Mouse (Mus musculus) frontal cortex, postnatal 36 days (tissue): ENCODE results near the gene Dab2ip.

Experiments used
- DNase-seq, 2 experiments: peaks; one replicate each; pipeline ENCODE4 v3.0.0; 2022; ENCODE audit warnings: low spot score in 2 of 2

Gene Dab2ip

GRCm38 (mm10) chr2:35595102-35595501, 37.0 kb downstream of the Dab2ip start:
- no peak for DNase-seq

DNA sequence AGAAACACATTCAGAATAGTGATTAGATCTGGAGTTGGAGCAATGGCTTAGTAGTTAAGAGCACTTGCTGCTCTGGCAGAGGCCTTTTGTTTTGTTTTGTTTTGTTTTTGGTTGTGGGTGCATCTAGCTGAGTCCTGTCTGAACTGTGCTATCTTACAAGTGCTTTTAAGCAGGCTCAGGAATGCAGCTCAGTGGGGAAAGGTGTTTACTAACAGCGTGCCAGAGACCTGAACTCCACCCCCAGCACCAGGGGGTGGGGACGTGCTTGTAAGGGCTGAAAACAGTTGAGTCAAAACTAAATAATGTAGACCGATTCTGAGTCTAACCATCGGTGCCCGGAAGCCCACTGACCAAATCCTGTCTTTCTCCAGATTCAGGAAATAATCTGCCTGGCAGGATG, 37.7 kb downstream of the Dab2ip start:
- no peak for DNase-seq

GRCm38 (mm10) chr2:35596796-35597195, 38.7 kb downstream of the Dab2ip start:
- DNase-seq, result no peak

- no peak for DNase-seq
These were observed 40.8 kb downstream of the Dab2ip start for GRCm38 (mm10) chr2:35598819-35599218.

DNA sequence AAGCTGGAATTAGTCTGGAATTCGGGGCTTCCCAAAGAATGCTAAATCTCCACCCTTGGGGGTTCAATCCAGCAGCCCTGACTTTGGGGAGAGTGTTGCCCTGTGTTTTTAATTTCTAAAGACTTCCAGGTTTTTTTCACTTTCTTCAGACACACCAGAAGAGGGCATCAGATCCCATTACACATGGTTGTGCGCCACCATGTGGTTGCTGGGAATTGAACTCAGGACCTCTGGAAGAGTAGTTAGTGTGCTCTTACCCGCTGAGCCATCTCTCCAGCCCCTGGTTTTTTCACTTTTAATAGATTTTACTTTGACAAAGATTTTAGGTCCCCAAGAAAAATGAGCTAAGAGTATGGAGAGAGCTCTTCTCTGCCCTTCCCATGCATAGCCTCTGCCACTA, 43.6 kb downstream of the Dab2ip start:
- no peak for DNase-seq

DNA sequence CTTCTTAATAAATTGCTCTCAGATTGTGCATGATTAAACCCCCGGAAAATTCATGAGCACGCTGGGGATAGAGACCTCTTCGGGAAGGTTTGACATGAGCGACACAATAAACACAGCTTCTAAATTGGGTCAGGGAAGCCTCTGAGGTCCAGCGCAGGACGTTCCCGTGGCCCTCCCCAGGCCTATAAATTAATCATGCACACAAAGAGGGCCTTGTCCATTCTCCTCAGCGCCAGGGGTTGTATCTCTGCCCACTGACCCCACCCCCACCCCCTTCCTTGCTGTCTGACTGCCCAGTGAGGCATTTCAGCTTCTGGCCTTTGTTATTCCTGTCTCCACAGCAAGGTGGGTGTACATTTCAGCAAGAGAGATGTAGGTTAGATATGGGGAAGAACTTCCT, 49.4 kb downstream of the Dab2ip start:
- no peak for DNase-seq

DNA sequence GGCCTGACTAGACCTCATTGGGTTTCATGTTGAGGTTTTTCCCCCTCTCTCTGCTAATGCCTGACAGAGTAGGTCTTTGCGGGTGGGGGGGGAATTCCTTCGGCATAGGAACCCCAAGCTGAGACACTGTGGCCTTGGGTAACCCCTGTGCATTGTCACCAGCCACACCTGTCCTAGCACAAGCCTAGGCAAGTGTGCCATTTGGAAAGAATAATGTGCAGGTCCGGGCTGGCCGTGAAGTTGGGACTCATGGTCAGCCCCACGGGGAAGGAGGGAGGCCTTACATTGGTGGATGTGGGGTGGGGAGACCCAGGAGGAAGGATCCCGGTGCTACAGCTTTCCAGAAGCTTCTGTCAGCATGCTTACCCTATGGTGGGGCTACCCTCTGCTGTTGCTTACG, 50.8 kb downstream of the Dab2ip start:
- DNase-seq, result no peak

- peak in 1 of 2 experiments; percentile 50 for DNase-seq
These were observed 51.3 kb downstream of the Dab2ip start for GRCm38 (mm10) chr2:35609317-35609716.

GRCm38 (mm10) chr2:35610168-35610951, 52.3 kb downstream of the Dab2ip start:
- peak; percentile 68 to 79 for DNase-seq

DNA sequence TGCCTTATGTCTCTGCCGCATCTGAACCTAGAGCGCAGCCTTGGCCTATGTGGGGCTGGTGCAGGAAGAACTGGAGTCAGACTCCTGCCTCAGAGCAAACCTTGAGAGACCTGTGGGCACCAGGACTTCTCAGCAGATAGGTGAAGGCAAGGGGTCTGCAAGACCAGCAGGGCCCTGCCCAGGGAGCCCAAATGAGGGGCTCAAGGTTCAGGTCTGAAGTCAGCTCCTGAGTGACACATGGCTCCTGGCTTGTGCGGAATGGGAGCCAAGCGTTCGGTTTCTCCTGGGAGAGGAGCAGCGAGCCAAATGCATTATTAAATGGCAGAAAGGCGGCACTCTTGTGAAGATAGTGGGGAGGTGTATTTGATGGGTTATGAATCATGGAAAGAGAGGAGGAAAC, 52.9 kb downstream of the Dab2ip start:
- DNase-seq, result peak in 1 of 2 experiments; percentile 30

DNA sequence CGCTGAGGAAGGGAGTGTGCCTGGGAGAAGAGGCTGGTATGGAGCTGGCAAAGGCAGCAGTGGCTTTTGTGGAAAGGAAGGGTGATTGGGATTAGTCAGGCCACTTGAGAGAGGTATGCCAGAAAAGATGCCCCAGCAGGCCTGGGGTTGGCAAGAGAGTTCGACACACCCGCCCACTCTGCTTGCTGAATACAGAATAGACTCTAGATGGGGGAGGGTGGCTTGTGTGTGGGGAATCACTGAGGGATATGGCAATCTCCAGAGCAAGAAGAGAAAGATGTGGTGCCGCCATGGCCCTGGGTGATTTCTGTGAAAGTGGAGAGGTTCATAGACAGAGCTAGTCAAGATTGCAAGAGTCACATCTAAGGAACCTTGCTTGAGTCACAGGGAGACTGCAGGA, 53.6 kb downstream of the Dab2ip start:
- DNase-seq, result peak in 1 of 2 experiments; percentile 22

DNA sequence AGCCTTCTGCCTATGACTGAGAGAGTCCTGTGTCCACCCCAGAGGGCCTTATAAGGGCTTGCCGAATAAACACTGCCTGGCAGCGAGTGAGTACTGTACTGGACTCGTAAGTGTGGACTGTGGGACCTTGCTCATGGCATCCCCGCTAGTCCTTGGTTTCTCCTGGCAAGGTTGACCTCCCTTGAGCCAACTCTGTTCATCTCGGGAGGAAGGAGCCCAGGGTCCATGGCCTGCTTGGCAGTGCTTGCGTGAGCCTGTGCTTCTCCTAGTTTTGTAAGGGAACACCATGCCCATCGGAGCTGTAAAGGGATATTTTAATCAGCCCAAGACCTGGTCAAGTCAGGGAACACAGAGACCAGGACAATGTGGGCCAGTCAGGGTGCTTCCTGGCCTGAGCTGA, 54.2 kb downstream of the Dab2ip start:
- no peak for DNase-seq

GRCm38 (mm10) chr2:35613946-35614353, 55.9 kb downstream of the Dab2ip start:
- no peak for DNase-seq

DNA sequence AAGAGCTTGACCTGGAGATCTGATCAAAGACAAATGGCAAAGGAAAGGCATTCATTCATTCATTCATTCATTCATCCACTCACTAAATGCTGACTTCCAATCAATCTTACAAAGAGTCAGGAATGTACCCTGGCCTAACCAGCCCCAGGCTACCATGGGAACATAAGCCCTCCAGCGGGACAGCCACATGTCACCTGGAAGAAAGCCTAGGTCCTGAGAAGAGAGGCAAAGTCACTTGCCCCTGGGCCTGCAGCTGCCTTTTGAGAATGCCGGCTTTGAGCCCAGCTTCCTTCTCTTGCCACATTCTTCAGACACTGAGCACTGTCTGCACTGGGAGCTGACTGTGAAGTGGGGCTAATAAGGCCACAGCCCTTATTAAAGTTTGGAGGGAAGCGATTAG, 56.3 kb downstream of the Dab2ip start:
- no peak for DNase-seq

DNA sequence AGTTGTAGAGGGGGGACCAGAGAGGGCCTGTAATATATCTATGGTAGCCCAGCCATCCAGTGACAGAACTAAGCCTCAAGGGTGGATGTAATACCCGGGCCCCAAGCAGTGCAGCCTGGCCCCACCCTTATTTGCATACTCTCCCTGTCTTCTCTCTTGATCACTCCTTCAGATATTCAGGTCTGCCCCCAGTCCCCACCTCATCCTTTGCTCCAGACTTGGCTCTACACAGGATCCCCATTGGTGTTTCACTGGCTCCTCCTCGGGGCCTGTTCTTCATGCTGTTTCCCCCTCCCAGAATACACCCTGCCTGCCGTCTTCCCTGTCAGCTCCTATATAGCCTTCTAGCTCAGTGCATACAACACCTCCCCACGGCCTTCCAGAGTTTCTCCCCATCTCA, 57.3 kb downstream of the Dab2ip start:
- DNase-seq, result no peak

DNA sequence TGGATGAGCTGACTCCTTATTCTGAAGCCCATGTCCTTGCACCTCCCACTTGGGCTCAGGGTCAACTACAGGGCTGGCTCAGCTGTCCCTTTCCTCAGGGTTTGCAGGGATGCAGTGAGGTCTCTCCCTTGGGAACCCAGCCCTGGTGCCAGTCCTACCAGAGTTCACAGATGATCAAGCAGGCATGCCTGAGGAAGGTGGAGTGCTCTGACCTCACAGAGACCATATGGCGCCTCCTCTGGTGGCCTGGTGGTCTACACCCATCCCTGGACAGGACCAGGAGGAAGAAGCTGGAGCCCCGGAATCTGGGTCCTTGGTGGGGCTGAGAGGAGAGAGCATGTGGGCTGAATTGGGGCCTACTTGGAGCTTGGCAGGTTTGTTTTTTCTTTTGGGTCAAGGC, 57.9 kb downstream of the Dab2ip start:
- DNase-seq, result no peak

GRCm38 (mm10) chr2:35616891-35617658, 59.0 kb downstream of the Dab2ip start:
- no peak for DNase-seq

DNA sequence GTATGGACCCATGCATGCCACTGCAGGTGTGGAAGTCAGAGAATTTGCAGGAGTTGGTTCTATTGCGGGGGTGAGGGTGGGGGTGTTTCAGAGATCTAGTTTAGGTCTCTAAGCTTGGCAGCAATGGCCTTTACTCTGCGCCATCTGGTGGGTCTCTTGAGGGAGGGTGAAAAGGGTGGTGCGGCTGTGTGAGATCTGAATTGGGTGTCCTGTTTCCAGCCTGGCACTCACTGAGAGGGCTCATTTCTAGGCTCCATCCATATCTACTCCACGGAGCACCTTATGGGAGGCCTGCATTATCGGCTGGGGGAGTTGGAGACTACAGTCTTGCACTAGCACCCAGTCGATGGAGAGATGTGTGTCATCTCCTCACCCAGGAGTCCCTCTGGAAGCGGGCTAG, 60.9 kb downstream of the Dab2ip start:
- no peak for DNase-seq

DNA sequence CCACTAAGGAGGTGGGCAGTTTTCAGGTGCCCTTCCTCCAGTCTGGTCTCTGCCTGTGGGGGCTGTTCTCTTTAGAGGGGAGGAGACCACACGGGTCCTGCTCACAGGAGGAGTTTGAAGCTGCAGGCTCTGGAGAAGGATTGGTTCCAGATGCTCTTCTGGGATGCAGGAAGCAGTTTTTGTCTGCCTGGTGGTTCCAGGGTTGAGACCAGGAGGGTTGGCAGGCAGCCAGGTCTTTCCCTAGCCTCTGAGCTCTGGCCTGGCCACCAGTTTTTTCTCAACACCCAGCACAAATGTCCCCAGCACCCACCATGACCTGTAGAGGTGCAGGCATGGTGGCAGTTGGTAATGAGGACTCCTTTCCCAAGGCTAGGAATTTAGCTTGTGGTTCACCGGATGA, 61.5 kb downstream of the Dab2ip start:
- DNase-seq, result no peak

GRCm38 (mm10) chr2:35620364-35621224, 62.5 kb downstream of the Dab2ip start:
- DNase-seq, result no peak

GRCm38 (mm10) chr2:35621225-35621519, 63.1 kb downstream of the Dab2ip start:
- DNase-seq, result no peak

DNA sequence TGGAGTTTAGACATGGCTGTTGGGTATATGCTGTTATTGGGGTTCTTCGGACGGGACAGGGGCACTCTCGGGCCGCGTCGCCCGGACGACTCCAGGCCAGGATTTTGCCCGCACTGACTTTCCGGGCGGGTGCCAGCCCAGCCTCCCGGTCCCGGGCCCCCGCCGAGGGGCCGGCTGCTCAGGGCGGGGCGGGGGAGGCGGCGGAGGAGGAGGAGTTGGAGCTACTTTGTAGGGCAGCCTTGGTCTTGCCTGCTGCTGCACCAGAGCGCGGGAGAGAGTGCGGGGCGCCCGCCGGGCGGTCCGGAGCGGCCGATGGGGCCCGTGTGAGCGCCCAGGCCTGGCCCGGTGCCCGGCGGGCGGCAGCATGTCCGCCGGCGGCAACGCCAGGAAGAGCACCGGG, 63.7 kb downstream of the Dab2ip start:
- no peak for DNase-seq
